Mouse (Mus musculus) mouse embryonic stem cell (cell line): ENCODE results near the gene Thbs4.
"Not testable (repeated sequence)": the region's sequence is repeated elsewhere in the genome, so short reads cannot be mapped to it uniquely, and the experiment has no call there.

ENCODE experiments used
- in situ Hi-C, 2 experiments: fragments of 300-500 bp; cut with MboI; formaldehyde crosslinking; loops; 1 replicate in 1 of 2; 3 replicates in 1 of 2; pipeline ENCODE4 v1.14.3; 2019 to 2020; ENCODE audit warnings: low sequenced_read_pairs in 2 of 2, low pct_unique_long_range_greater_than_20kb in 1 of 2, mixed read lengths in 1 of 2; ENCODE audit not compliant: unreplicated experiment in 1 of 2

Gene Thbs4

DNA sequence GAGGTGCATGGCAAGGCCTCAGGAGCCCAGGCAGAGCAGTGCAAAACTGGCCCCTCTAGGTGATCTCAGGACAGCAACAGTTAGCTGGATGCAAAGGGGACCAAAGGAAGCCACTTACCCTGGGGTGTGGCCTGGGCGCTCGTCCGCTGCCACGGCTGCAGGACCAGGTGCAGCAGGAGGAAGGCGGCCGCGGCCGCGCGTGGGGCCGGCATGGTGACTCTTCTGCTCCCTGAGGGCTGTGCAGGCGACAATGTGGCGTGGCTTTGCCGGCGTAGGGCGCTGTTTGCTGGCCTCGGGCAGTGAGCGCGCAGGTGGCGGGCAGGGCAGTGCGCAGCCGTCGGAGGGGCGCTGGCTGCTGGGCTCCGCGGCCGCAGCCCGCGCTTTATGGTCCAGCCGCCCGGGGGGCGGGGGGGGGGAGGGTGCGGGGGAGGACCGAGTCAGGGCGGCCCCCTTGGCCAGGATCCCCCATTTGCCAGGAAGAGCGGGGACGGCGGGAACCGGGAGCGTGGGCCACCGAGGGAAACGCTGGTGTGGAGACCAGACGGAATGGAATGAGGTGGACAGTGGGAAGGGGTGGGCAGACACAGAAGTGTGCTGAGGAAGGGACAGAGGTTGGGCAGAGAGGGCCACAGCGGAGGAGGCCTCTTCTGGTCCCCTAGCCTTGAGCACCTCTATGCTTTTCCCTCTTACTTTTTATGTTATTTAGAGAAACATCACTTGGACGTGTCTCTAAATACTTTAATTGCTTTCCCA, at the start of gene Thbs4:
Gene Thbs4 (minus strand): TSS at position 357 of the 753 bp plus-strand sequence.
- in situ Hi-C loops = no loop called here

DNA sequence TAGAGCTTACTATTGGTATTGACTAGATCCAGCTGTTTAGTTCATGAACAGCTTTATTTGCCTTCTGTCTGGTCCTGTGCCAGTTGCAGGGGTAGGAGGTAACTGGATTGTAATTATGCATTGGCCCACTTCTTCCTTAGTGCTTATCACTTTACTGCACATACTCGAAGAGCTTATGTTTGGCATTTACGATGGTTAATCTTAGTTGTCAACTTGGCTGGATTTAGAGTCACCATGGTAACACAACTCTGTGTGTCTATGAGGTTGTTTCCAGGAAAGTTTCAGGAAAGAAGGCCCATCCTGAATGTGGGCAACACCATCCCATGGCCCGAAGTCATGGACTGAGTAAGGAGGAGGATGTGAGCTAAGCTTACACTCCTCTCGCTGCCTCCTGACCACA, 38.5 kb upstream of the Thbs4 start:
- in situ Hi-C loops = no loop called here

DNA sequence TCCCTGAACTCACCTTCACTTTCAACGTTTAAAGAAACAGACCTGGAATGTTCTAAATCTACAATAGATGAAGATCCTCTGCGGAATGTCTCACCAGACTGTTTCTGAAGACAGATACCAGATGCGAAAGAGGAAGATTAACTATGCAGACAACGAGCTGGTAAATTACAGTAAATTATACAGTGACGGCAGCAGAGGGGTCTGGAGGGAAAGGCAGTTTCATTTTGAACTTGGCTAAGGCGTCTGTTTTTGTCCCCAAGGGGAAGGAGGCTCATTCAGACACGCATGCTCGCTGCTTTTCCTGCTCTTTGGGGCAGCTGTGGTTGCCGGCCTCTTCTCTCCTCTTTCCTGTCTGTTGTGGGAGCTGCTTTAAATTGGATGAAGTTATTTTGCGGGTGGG, 34.2 kb upstream of the Thbs4 start:
- in situ Hi-C loops = no loop called here

DNA sequence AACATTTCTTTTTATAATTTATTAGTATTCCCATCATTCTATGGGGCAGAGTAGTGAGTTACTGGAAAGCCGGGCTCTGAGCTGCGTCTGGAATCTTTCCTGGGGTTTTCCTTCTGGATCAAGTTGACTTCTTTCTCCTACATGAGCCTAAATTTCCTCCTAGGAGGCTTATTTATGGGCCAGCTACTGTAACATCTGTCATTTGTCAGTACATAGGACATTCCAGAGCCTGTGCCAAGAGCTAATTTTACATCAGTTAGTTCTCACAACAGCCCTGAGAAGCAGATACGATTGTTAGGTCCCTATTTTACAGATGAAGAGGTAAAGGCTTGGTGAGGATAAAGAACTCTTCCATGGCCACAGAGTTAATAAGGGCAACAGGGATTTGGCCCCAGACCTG, 22.7 kb upstream of the Thbs4 start:
- in situ Hi-C loops = no loop called here

DNA sequence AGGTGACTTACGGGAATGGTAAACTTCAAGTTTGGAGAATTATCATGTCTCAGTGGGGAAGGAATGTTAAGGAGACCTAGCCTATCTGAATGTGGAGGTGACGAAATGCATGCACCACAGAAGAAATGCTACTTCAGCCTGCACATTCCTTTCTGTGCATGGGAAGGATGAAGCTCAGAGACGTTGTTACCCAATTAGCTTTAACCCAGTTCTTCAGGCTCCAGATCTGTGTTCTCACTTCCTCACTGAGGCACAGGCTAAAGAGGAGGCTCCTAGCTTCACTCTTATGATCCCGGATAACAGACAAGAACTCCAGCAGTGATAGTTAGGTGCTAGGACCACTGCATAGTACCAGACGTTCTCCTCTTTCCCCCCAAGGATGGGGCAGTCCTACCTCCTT, 21.7 kb upstream of the Thbs4 start:
- in situ Hi-C loops = no loop called here

DNA sequence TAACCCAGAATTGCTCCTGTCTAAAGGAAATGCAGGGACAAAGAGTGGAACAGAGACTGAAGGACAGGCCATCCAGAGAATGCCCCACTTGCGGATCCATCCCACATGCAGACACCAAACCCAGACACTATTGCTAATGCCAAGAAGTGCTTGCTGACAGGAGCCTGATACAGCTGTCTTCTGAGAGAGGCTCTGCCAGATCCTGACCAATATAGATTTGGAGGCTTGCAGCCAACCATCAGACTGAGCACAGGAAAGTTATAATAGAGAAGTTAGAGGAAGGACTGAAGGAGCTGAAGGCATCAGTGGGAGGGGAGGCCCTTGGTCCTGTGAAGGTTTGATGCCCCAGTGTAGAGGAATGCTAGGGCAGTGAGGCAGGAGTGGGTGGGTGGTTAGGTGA, 16.0 kb upstream of the Thbs4 start:
- in situ Hi-C loops = not testable (repeated sequence)

DNA sequence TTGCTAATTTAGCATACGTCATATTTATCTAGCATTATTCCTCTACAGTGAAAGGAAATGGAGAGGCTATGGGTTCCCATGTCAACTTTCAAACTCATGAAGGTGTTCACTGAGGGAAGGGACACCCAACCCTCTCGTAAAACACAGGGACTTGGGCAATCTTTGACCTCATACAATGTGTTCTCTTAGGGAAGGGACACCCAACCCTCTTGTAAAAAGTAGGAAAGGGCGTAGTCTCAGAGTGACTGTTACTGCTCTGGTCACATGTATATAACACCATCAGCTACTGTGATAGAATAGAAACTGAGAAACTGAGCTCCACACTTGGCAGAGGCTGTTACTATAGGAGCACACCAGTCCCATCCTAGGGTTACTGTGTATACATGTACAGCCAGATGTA, 13.2 kb upstream of the Thbs4 start:
- in situ Hi-C loops = no loop called here

DNA sequence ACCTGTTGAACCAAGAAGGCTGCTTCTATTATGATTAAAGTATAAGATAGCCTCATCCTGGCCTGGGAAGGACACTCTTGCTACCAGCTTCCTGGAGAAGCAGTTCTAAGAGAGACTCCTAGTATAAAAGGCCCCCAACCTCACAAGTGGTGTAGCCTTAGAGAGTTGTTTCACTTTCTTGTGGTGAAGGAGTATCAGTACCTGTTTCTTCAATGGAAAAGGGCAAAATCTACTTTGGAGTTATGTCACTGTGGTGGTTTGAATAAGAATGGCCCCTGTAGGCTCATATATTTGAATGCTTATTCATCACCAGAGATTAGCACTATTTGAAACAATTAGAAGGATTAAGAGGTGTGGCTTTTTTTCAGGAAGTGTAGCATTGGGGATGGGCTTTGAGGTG, 12.2 kb upstream of the Thbs4 start:
- in situ Hi-C loops = no loop called here

DNA sequence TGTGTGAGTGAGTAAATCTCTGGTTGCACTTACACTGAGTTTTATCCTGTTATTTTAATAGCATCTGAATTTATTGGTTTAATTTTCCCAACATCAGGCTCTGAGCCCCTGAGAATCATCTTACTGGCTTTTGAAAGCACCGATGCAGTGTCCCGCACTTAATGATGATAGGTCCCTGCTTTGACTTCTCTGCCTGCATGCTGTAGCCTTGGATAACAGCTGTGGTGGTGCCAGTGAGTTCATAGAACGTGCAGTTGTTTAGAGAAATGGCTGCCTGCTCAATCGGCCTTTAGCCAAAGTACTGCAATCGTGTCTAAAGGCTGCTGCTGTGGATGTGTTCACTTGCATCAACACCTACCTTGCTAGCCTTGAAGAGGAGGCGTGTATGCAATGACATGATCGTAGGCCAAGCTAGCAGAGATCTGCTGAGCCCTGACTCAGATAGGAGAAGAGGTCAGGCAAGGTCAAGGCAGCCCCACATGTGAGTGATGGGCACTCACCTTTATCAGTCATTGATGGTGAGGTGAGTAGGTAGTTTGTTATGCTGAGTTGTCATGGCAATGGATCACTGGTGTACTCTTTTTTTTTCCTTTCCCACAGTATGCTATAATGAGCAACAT, 4.8 kb upstream of the Thbs4 start:
- in situ Hi-C loops = no loop called here

DNA sequence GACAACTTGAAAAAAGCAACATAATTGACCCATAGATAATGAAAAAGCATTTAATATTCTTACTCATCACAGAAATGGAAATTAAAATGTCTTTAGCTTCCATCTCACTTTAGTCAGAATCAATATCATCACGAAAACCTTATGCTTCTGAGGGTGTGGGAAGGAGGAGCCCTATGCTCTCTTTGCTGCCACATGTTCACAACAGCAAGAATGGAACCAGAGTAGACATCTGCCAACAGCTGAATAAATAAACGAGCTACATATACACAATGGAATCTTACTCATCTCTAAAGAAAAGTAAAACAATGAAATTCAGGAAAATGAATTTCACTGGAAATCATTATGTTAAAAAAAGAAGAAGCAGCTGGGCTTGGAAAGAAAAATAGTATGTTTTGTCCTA, 4.2 kb upstream of the Thbs4 start:
- in situ Hi-C loops = no loop called here

DNA sequence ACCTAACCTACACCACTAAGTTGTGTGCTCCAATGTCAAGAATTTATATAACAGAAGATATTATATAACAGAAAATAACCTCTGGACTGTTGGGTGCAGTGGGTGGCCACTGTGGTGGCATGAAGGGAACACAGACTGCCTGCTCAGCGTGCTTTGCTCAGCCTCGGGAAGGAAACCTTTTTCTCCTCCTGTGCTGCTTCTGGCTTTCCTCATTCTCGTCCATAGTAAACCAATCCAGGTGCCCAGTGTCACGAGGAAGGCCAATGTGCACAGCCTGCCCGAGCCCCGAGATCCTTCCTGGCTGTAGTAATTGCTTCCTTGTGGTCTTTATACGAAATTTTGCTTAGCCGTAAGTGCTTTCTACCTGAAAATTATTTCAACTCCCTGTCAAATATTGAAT, 982 bp downstream of the Thbs4 start:
- in situ Hi-C loops = no loop called here

DNA sequence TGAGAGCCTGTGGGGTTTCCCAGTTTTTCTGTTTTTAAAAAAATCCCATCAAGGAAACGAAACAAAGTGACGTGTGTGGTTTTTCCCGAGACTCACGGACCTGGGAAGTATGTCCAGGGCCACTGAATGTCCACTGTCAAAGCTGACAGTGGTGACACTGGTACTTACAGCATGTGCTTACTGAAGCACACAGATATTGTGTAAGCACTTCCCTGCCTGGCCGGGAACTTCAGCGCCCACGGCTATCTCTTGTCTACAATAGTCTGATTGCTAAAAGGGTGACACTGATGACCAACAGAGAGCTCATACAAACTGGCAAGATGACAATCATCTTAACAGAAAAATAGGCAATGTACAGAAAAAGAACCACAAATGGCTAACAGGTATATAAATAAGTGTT, 3.1 kb downstream of the Thbs4 start:
- in situ Hi-C loops = no loop called here

DNA sequence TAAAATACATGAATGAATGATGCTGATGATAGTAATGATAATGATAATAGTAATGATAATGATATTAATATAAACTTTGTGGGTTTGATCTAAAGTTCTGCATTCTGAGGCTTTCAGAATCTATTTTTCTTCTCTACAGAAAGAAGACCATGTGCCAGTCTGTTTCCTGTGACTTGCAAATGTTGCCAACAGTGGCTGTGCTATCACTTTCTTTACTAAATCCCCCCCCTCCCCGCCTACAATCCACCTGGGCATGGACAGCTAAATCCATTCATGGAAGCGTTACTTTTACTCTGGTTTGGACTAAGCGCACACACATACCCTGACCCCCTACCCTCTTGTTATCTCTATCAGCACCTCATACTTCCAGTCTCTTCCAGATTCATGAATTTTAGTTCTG, 10.3 kb downstream of the Thbs4 start:
- in situ Hi-C loops = no loop called here

DNA sequence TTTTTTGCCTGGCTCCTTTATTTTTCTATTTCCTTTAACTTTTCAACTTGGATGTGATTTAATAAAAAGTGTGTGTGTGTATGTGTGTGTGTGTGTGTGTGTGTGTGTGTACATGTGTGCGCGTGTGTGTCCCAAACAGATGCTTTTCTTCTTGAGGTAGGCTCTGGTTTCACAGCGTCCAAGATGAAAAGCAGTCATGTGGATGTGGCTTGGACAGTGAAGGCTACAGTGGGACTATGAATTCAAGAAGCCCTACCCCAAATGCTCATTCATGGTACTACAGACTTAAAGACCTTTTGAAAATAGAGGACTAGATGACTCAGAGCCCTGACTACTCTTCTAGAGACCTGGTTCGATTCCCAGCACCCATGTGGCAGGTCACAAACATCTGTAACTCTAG, 11.1 kb downstream of the Thbs4 start:
- in situ Hi-C loops = no loop called here

DNA sequence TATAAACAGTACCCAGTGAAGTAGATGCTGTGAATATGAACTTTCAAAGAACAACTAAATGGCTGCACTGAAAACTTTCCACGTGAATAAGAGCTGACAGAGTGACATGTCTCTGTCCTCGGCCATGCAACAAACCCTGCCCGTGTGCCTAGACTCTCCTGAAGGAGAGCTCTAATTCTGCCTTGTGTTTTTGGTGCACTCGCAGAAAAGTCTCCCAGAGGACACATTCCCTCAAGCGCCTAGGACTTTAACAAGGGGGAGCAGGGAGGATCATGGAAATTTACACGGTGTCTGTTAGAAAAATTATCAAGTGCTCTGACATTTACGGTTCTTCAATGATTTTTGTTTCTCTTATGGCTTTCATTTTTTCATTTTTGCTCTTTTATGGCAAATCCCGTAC, 13.7 kb downstream of the Thbs4 start:
- in situ Hi-C loops = no loop called here

DNA sequence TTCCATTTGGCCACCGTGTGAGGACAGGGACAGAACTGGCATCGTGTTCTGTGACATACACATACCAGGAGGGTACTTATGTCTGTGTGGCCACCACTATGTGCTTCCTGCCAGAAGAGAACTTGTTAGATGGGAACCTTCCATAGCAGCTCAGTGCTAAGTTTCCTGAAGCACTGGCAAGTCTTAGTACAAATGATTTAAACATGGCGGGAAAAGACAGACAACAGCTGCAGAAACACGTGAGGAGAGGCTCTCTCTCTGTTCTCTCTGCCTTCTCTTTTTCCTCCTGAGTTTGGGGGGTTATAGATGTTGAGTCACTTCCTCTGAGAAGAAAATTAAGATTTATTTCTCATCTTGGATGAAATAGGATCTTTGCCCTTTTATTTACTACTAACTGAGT, 14.5 kb downstream of the Thbs4 start:
- in situ Hi-C loops = no loop called here

DNA sequence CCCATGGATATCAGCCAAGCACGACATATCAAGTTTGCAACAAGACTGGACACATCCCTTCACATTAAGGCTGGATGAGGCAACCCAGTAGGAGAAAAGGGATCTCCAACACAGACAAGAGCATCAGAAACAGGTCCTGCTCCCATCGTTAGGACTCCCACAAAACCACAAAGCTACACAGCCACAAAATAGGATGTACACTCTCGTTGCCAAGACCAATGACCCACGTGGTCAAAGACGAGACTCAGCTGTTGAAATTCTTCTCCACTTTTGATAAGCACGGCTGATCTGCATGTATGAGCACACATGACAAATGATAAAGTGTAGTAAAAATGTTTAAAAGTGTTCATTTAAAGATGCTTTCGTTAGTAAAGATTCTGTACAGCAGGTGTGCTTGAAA, 16.0 kb downstream of the Thbs4 start:
- in situ Hi-C loops = no loop called here

DNA sequence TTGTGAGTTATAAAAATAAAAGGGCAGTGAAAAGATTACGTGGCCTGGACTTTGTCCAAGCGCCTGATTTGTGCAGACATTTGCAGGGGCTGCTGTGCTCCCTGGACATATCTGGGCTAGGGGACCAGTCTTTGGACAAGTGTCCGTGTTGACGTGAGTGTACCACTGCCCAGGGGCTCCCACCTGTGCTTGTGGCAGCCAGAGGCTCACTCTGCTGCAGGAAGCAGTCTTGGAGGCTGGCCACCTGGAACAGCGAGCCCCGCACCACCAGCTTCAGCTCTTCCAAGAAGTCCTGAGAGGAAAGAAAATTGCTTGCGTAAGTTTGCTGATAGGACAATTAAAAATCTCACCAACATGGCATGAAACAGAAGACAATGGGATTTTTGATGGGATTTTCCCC, 18.7 kb downstream of the Thbs4 start:
- in situ Hi-C loops = no loop called here

DNA sequence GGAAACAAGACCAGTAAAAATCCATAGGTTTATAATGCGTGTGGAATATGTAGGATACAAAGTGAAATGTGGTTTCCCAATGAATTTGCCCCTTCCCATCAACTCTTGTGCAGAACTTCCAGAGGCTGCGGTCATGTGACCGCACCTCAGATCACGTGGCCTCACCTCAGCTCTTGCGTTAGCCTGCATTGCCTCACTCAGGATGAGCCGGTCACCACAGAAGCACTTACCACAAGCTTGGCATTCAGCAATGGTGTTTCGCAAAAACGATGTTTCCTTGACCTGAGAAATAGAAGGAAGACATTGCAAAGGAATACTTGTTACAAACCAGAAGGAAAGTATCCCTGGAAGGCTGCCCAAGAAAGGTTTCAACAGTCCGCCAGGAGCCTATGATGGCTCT, 19.7 kb downstream of the Thbs4 start:
- in situ Hi-C loops = loop anchor here in 1 of 2 experiments (25.0 kb wide), 1 partner anchor 462 kb away; no protein-coding TSS in a partner anchor

DNA sequence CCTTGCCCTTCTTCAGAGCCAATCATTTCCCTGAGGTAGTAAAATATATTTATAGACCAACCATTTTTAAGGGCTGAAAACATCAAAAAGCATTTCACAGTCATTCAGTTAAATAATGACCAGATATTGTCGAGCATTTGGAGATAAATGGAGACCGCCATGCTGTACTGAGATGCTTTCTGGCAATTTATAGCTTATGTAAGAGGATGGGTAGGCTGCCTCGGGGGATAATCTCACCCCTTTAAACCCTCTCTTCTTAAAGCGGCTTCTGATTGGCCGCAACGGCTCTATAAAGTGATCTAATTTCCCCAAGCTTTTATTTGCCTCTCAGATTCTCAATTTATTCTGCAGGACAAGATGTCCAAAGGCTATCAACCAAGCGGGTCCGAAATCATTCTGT, 22.1 kb downstream of the Thbs4 start:
- in situ Hi-C loops = loop anchor here in 1 of 2 experiments (25.0 kb wide), 1 partner anchor 465 kb away; no protein-coding TSS in a partner anchor
